Mouse (Mus musculus) cortical plate, adult 2 months (tissue): ENCODE measurements at regions not wholly inside any gene's neighbourhood (a gene's known extent, or its start where the extent isn't known, plus 50 kb on each side); places are given as distances from the start of the nearest gene placed in this dataset.

Experiments
- H3K27ac ChIP-seq: fragments of 200-500 bp; 2 replicates; pipeline ENCODE4 v1.5.1; 2012; ENCODE audit warnings: low read length, control low read depth, inconsistent platforms; ENCODE audit not compliant: insufficient read depth
- H3K4me1 ChIP-seq: fragments of 200-500 bp; 2 replicates; pipeline ENCODE4 v1.6.1; 2011; ENCODE audit warnings: low read length; ENCODE audit not compliant: control insufficient read depth, insufficient read depth
- H3K4me3 ChIP-seq: fragments of 200-500 bp; 2 replicates; pipeline ENCODE4 v1.5.1; 2011; ENCODE audit warnings: mild to moderate bottlenecking, low read length, control low read depth; ENCODE audit not compliant: insufficient read depth
- CTCF ChIP-seq: fragments of 200-500 bp; IDR thresholded peaks from 2 replicates; pipeline ENCODE4 v1.5.1; 2011; ENCODE audit warnings: mild to moderate bottlenecking, control low read depth, low read length; ENCODE audit not compliant: insufficient read depth; ENCODE audit errors: extremely low read depth
- POLR2A ChIP-seq: fragments of 200-500 bp; IDR thresholded peaks from 2 replicates; pipeline ENCODE4 v1.6.1; 2011; ENCODE audit warnings: mild to moderate bottlenecking, low read length, control low read depth; ENCODE audit not compliant: insufficient read depth; ENCODE audit errors: extremely low read depth

DNA sequence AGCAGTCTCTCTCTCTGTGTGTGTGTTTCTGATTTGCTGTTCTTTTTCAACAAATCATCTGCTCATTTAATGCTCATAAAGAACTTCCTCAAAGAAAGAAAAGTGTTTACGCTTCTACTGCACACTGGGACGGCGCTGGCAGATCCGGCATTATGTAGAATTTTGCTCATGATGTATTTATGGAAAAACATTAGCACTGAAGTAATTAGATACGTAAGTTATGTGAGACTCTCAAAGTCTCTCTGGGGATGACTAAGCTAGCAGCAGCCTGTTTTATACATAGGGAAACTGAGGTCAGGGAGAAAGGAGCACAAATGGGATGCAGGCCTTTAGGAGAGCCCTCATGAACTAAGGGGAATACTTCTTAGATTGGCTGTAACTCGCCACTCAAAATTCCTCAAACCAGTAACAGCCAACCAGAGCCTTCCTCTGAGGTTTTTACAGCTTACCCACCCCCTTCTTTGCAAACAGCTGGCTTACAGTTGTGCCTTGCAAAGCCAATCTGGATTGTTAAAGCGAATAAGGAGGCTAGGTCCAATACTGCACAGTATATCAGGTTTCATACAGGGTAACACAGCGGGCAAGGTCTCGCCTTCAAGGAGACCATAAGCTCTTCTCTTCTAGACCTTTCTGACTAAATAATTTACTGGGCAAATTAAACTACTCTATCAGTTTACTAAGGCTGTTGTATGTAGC, 81.8 kb downstream of the Cdca7 start:
- no peak overlapping the region for H3K4me3 ChIP-seq
- H3K27ac ChIP-seq = no peak overlapping the region

DNA sequence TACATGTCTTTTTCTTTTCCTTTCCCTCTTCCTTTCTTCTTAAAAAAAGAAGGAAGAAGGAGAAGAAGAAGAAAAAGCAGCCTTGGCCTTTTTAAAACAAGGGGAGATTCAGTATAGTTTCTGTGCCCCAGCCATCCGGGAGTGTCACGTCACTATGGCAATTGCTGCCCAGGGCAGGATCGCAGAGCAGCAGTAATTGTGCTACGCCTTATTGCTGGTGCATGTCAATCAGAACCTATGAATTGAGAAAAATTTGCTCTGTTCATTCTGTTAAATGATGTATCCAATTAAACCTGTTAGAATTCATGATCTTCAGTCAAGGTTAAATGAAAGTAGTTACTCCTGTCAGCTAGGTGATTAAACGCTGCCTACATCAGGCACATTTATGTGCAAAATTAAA, 85.4 kb downstream of the Cdca7 start:
- Histone ChIP-seq H3K4me1 (no peaks in the 10 kb centered on the region), H3K27ac (no peak overlapping the region), H3K4me3 (no peak overlapping the region)
- no peak for TF ChIP-seq CTCF
- no peak for TF ChIP-seq POLR2A

More for the DNA sequence above, 81.8 kb downstream of the Cdca7 start:
- TF ChIP-seq CTCF (no peak), POLR2A (no peak)
- H3K4me1 ChIP-seq = no peaks in the 10 kb centered on the region

DNA sequence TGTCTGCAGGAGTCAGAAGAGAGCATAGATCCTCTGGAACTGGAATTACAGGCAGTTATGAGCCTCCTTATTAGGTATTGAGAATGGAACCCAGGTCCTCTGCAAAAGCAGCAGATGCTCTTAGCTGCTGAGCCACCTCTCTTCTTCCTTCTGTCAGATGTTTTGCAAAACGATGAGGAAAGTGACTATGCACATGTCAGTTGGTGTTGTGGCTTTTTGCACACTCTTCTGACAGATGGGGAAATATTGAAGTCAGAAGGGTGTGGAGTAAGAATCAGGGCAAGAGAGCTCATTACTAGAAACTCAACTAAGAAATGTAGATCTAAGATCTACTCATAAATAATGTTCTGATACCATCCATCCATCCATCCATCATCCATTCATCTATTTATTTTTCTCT, 102.4 kb downstream of the Cdca7 start:
- Histone ChIP-seq H3K4me3 (no peak overlapping the region), H3K27ac (no peak overlapping the region), H3K4me1 (no peaks in the 10 kb centered on the region)
- no peak for TF ChIP-seq POLR2A
- TF ChIP-seq CTCF = no peak

DNA sequence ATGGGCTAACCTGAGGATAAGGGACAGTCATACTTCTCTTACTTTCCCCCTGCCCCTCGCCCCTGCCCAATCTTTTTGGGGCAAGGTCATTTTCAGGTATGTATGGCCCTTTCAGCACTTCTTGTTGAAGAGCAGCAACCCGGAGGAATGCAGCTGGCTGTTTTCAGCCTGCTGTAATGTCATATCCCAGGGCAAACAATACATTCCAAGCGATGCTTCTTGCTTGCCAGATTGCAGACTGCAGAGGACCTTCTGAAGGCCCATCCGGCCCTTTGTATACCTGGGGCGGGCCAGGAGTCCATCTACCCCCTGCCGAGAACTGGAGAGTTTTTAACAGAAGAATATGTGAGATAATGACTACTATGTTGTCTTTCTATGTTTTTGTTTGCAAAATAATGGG, 105.2 kb downstream of the Cdca7 start:
- H3K27ac ChIP-seq = no peak overlapping the region
- no peaks in the 10 kb centered on the region for H3K4me1 ChIP-seq
- no peak for TF ChIP-seq CTCF
- no peak for TF ChIP-seq POLR2A
- H3K4me3 ChIP-seq = no peak overlapping the region

DNA sequence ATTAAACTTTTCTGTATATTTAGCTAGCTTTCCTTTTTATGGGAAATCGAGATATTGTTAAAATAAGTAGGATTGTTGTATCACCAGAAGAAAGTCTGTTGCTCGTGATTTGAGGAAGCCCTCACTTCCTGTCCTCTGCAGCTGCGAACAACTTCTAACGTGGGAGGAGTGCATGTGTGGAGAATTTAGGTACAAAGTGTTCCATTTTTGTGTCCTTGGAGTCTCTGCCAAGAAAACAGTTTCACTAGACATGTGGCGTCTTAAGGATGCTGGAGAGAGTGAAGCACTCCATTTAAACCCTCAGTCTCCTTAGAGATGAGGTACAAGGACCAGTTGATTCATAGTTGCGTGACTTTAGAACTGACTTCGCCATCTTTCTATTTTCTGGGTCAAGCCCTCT, 112.9 kb downstream of the Cdca7 start:
- TF ChIP-seq CTCF = no peak
- no peak for TF ChIP-seq POLR2A
- Histone ChIP-seq H3K4me1 (0 out of 2 replicates have a peak, but pooled peaks cover 1% of the 10 kb centered on the region), H3K4me3 (no peak overlapping the region), H3K27ac (0 out of 2 replicates have a peak overlapping the region, but pooled peaks have one; percentile 42)

DNA sequence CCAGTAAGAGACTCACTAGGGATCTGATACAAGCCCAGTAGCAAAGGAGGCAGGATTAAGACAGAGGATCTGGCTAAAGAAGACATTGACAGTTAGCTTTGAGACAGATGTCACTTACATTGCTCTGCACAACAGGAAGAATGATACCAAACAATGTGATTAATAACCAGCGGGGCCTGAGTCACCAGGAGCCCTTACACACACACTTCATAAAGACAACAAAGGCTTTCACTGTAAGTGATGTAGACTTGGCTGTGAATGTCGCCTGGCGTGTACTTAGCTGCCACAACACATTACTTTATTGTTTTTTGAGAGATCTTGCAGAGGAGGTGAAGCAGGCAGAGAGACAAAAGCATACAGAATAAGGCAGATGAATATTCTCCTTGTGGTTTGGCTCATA, 116.1 kb downstream of the Cdca7 start:
- no peak for TF ChIP-seq POLR2A
- no peak for TF ChIP-seq CTCF
- H3K4me1 ChIP-seq = 0 out of 2 replicates have a peak, but pooled peaks cover 1% of the 10 kb centered on the region
- no peak overlapping the region for H3K4me3 ChIP-seq
- H3K27ac ChIP-seq = no peak overlapping the region

DNA sequence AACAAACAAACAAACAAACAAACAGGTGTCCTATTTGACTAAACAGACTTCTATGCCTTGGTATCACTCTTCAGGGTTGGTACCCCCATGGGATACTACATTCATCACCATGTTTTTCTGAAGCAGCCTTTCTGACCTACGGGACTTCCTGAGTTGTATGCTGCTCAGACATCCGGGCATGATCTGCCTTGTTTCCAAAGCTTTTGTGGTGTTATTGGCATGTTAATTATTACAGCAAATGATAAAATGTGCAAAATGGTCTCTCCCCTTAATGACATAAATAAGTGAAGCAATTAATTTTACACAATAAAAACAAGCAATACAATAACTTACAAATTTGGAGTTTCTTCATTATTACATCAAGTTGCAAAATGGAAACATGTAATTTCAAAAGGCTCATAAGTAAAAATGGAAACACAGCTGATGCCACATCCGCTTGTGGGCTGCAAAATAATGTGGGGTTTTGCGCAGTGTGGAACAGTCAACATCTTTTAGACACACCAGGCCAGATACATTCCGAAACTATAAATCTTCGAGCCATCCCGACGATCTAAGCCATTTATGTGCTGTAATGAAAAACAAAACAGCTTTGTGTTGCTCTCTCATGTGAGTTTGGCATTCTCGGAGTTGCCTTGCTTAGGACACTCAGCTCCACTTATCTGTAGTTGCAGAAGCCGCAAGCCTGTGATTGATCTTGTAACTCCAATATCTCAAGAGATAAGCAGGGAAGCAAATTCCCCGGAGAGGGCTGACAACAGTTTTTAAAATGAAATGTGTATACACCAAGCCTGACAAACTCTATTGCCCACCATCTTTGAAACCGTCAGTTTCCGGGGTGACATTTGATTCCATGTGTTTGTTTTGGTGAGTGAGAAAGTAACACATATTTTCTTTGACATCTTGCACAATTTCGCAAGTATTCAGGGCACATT, 121.3 kb downstream of the Cdca7 start:
- H3K4me1 ChIP-seq = no peaks in the 10 kb centered on the region; the same call in 1 of the 2 replicates
- H3K27ac ChIP-seq = no peak overlapping the region
- no peak overlapping the region for H3K4me3 ChIP-seq
- TF ChIP-seq POLR2A (no peak), CTCF (no peak)

DNA sequence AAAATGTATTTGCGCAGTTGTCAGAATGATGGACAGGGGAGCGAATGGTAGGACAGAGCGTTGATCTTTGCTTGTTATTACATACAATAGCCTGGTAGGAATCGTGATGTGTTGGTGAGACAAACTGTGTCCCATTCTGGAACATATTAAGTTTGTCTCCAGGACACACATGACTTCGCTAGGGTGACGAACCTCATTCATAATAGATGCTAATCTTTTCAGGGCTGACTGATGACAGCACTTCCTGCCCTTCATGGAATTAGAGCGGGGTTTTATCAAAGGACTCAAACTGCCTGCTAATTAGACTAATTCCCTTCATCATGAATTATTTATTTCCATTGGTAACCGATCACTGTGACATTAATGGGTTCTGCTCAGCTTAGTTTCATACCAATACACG, 122.0 kb downstream of the Cdca7 start:
- TF ChIP-seq POLR2A = no peak
- no peak for TF ChIP-seq CTCF
- H3K27ac ChIP-seq = no peak overlapping the region
- no peaks in the 10 kb centered on the region; the same call in 1 of the 2 replicates for H3K4me1 ChIP-seq
- no peak overlapping the region for H3K4me3 ChIP-seq

DNA sequence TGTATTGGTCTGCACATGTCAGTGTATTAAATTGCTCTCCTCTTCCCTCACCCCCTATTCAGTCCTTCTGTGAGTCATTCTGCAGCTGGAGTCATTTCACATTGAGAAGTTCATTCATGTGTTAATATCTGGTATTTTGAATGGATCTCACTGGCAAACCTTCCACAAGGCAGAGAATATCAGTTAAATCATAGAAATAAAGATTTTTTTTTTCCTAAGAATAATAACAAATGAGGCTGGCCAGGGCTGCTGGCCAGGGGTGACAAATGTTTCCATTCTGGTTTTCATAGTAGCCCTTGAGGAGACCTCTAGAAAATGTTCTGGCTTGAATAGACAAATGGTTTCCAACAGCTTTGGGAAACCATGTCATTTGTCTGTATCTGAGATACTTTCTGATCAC, 124.8 kb downstream of the Cdca7 start:
- Histone ChIP-seq H3K4me3 (no peak overlapping the region), H3K27ac (no peak overlapping the region), H3K4me1 (no peaks in the 10 kb centered on the region; the same call in 1 of the 2 replicates)
- no peak for TF ChIP-seq CTCF
- TF ChIP-seq POLR2A = no peak
